ENCODE assay signal across 8 mouse cellular contexts in genomic region chr11:50114329-50114728, GRCm38 (mm10). TPM values are rescaled to one million over a fixed set of nuclear protein-coding genes. Genes with fewer than 3 reads are reported as not detected.
DNase-seq lines count a peak whose midpoint lies in the region; ATAC-seq and TF ChIP-seq lines count a peak whose summit lies in the region.

No protein-coding gene starts in this region.

- DNase-seq in midbrain, embryonic 10.5 days (ENCODE audit: low spot score), result peak; percentile 67
- peak; percentile 84 for DNase-seq in heart, postnatal 4 days
- peak; percentile 84 for DNase-seq in limb, embryonic 10.5 days (ENCODE audit: low spot score)
- DNase-seq in midbrain, postnatal 0 days (ENCODE audit: low spot score), result peak; percentile 59
- peak; percentile 84 for DNase-seq in testis, postnatal 10 days (ENCODE audit: low spot score)

- no peaks in the 10 kb centered on the region for H3K4me1 ChIP-seq in midbrain, embryonic 10.5 days
- no peaks in the 10 kb centered on the region for H3K4me1 ChIP-seq in midbrain, embryonic 16.5 days (ENCODE audit: control insufficient read depth, insufficient read depth, low read length)
- no peaks in the 10 kb centered on the region; the same call in 1 of the 2 replicates for H3K4me1 ChIP-seq in bone marrow, adult 2 months (ENCODE audit: control insufficient read depth, insufficient read depth, low read length)
- H3K4me1 ChIP-seq in embryonic fibroblast, embryonic 13.5 days (ENCODE audit: control insufficient read depth, insufficient read depth, low read length), result no peaks in the 10 kb centered on the region
- no peaks in the 10 kb centered on the region for H3K4me1 ChIP-seq in limb, embryonic 10.5 days
- H3K4me1 ChIP-seq in midbrain, postnatal 0 days (ENCODE audit: insufficient read depth, low read length), result no peaks in the 10 kb centered on the region

- H3K36me3 ChIP-seq in midbrain, embryonic 10.5 days, result peaks cover 6% of the 10 kb centered on the region
- peaks cover 5% of the 10 kb centered on the region for H3K36me3 ChIP-seq in midbrain, embryonic 16.5 days (ENCODE audit: control insufficient read depth, insufficient read depth, low read length)
- peaks cover 4% of the 10 kb centered on the region for H3K36me3 ChIP-seq in limb, embryonic 10.5 days
- peaks cover 6% of the 10 kb centered on the region for H3K36me3 ChIP-seq in midbrain, postnatal 0 days (ENCODE audit: insufficient read depth, low read length)

- H3K4me3 ChIP-seq in midbrain, embryonic 10.5 days, result no peak overlapping the region
- no peak overlapping the region for H3K4me3 ChIP-seq in midbrain, embryonic 16.5 days (ENCODE audit: low read depth, low read length)
- H3K4me3 ChIP-seq in bone marrow, adult 2 months (replicated peaks; ENCODE audit: control insufficient read depth, low read depth, low read length), result no peak overlapping the region
- no peak overlapping the region for H3K4me3 ChIP-seq in embryonic fibroblast, embryonic 13.5 days (ENCODE audit: insufficient read depth, low read length)
- H3K4me3 ChIP-seq in limb, embryonic 10.5 days, result no peak overlapping the region
- H3K4me3 ChIP-seq in midbrain, postnatal 0 days (ENCODE audit: low read depth, low read length), result no peak overlapping the region

- H3K4me2 ChIP-seq in midbrain, embryonic 16.5 days (ENCODE audit: low read length), result no peak overlapping the region
- H3K4me2 ChIP-seq in midbrain, postnatal 0 days (ENCODE audit: low read depth, low read length, poor library complexity, severe bottlenecking), result no peak overlapping the region

- 18% methylated on average over 5 of the region's 5 CpGs for WGBS in midbrain, embryonic 10.5 days
- WGBS in midbrain, embryonic 16.5 days, result 16% methylated on average over 5 of the region's 5 CpGs
- 21% methylated on average over 5 of the region's 5 CpGs for WGBS in bone marrow, adult 2 months
- WGBS in limb, embryonic 10.5 days, result 19% methylated on average over 5 of the region's 5 CpGs
- WGBS in midbrain, postnatal 0 days, result 22% methylated on average over 5 of the region's 5 CpGs

- H3K27ac ChIP-seq in midbrain, embryonic 10.5 days (replicated peaks), result no peak overlapping the region
- no peak overlapping the region for H3K27ac ChIP-seq in midbrain, embryonic 16.5 days (ENCODE audit: low read length)
- H3K27ac ChIP-seq in bone marrow, adult 2 months (ENCODE audit: control insufficient read depth, insufficient read depth, low read depth, low read length, poor library complexity), result no peak overlapping the region
- no peak overlapping the region for H3K27ac ChIP-seq in embryonic fibroblast, embryonic 13.5 days (ENCODE audit: insufficient read depth, low read length)
- H3K27ac ChIP-seq in limb, embryonic 10.5 days, result no peak overlapping the region
- H3K27ac ChIP-seq in midbrain, postnatal 0 days (ENCODE audit: low read depth, low read length), result no peak overlapping the region

- TF ChIP-seq POLR2A in bone marrow, adult 2 months (IDR thresholded peaks at IDR 0.05; ENCODE audit: borderline replicate concordance, control insufficient read depth, low read depth, low read length), result no peak
- no peak for TF ChIP-seq POLR2A in embryonic fibroblast, embryonic 13.5 days (IDR thresholded peaks at IDR 0.05; ENCODE audit: low read depth, low read length)

- ATAC-seq in midbrain, embryonic 16.5 days, result no peak
- ATAC-seq in midbrain, postnatal 0 days (ENCODE audit: low FRiP score), result no peak

- peak; percentile 96 for TF ChIP-seq CTCF in bone marrow, adult 2 months (IDR thresholded peaks at IDR 0.05; ENCODE audit: control insufficient read depth, insufficient read depth, low read length)
- TF ChIP-seq CTCF in embryonic fibroblast, embryonic 13.5 days (IDR thresholded peaks at IDR 0.05; ENCODE audit: borderline replicate concordance, insufficient read depth, low read length), result peak; percentile 89
- peak; percentile 76 for TF ChIP-seq CTCF in midbrain, postnatal 0 days (IDR thresholded peaks at IDR 0.05)

- H3K9me3 ChIP-seq in midbrain, embryonic 10.5 days (replicated peaks), result no peaks in the 10 kb centered on the region
- no peaks in the 10 kb centered on the region for H3K9me3 ChIP-seq in midbrain, embryonic 16.5 days (replicated peaks; ENCODE audit: control insufficient read depth, low read length, poor library complexity, severe bottlenecking)
- H3K9me3 ChIP-seq in limb, embryonic 10.5 days (replicated peaks), result no peaks in the 10 kb centered on the region
- H3K9me3 ChIP-seq in midbrain, postnatal 0 days (ENCODE audit: low read length), result no peaks in the 10 kb centered on the region

- H3K9ac ChIP-seq in midbrain, embryonic 16.5 days (ENCODE audit: low read depth, low read length), result no peak overlapping the region
- no peak overlapping the region for H3K9ac ChIP-seq in midbrain, postnatal 0 days (replicated peaks; ENCODE audit: low read length, poor library complexity, severe bottlenecking)

- no peaks in the 10 kb centered on the region for H3K27me3 ChIP-seq in midbrain, embryonic 10.5 days (ENCODE audit: low read depth, poor library complexity, severe bottlenecking)
- H3K27me3 ChIP-seq in midbrain, embryonic 16.5 days (ENCODE audit: control insufficient read depth, insufficient read depth, low read depth, low read length), result no peaks in the 10 kb centered on the region
- H3K27me3 ChIP-seq in limb, embryonic 10.5 days (ENCODE audit: low read depth, poor library complexity, severe bottlenecking), result no peaks in the 10 kb centered on the region
- H3K27me3 ChIP-seq in midbrain, postnatal 0 days (ENCODE audit: insufficient read depth, low read length), result no peaks in the 10 kb centered on the region

RNA-seq across cellular contexts. Expression of gene Tbc1d9b, which starts 16.9 kb away (rescaled TPM):
- 33.6 and 39.8 TPM in 2 replicates for polyA plus RNA-seq in midbrain, embryonic 10.5 days (2016; fragmentation: Nextera tagmentation; extraction: Ambion mirVana)
- polyA plus RNA-seq in midbrain, embryonic 16.5 days (2015; fragmentation: Nextera tagmentation; extraction: Ambion mirVana), result 38.3 and 38.4 TPM in 2 replicates
- 10.5 and 31.4 TPM in 2 replicates for polyA plus RNA-seq in bone marrow, adult 2 months (2011; ENCODE audit: insufficient read depth, insufficient read length, low replicate concordance, missing spikeins)
- 72.3 and 76.8 TPM in 2 replicates for polyA plus RNA-seq in embryonic fibroblast, embryonic 13.5 days (2011; ENCODE audit: insufficient read length, low read depth, missing spikeins)
- 10 to 100 TPM; 40.6 to 42.4 TPM for total RNA-seq in heart, postnatal 4 days (2021)
- 31.6 and 42.2 TPM in 2 replicates for polyA plus RNA-seq in limb, embryonic 10.5 days (2016; fragmentation: Nextera tagmentation; extraction: Ambion mirVana)
- 58.5 and 68.8 TPM in 2 replicates for total RNA-seq in midbrain, postnatal 0 days (2014; rRNA removed)
- polyA plus RNA-seq in midbrain, postnatal 0 days (2015; fragmentation: Nextera tagmentation; extraction: Ambion mirVana), result 31.3 and 32.5 TPM in 2 replicates

RNA-seq across cellular contexts. Expression of gene Mrnip, which starts 59.9 kb away (rescaled TPM):
- 23.4 and 23.8 TPM in 2 replicates for polyA plus RNA-seq in midbrain, embryonic 10.5 days (2016; fragmentation: Nextera tagmentation; extraction: Ambion mirVana)
- 32.7 and 39.2 TPM in 2 replicates for polyA plus RNA-seq in midbrain, embryonic 16.5 days (2015; fragmentation: Nextera tagmentation; extraction: Ambion mirVana)
- 5.2 and 6.2 TPM in 2 replicates for polyA plus RNA-seq in bone marrow, adult 2 months (2011; ENCODE audit: insufficient read depth, insufficient read length, low replicate concordance, missing spikeins)
- polyA plus RNA-seq in embryonic fibroblast, embryonic 13.5 days (2011; ENCODE audit: insufficient read length, low read depth, missing spikeins), result 2.9 and 3.7 TPM in 2 replicates
- 1 to 10 TPM; 7.7 to 8.0 TPM for total RNA-seq in heart, postnatal 4 days (2021)
- 30.2 and 34.1 TPM in 2 replicates for polyA plus RNA-seq in limb, embryonic 10.5 days (2016; fragmentation: Nextera tagmentation; extraction: Ambion mirVana)
- total RNA-seq in midbrain, postnatal 0 days (2014; rRNA removed), result 37.1 and 41.3 TPM in 2 replicates
- 37.9 and 40.7 TPM in 2 replicates for polyA plus RNA-seq in midbrain, postnatal 0 days (2015; fragmentation: Nextera tagmentation; extraction: Ambion mirVana)
